Mouse (Mus musculus): ENCODE measurements around the gene Ecsit. TPM values are rescaled to one million over a fixed set of nuclear protein-coding genes. Genes with fewer than 3 reads are reported as not detected.

The Ecsit gene
- polyA plus RNA-seq, 1 experiment from 2014 or later: 59.7 TPM

GRCm38 (mm10) chr9:22061339-22061738 lies 23.9 kb downstream of the Ecsit start:
- Histone ChIP-seq H3K27me3 (no peaks in the 10 kb centered on the region), H3K27ac (replicated peaks) (no peak overlapping the region), H3K9ac (replicated peaks) (no peak overlapping the region), H3K4me3 (no peak overlapping the region), H3K36me3 (peaks cover 56% of the 10 kb centered on the region), H3K4me2 (replicated peaks) (no peak overlapping the region), H3K4me1 (peaks cover 5% of the 10 kb centered on the region; the same call in 1 of the 2 replicates), H3K9me3 (no peaks in the 10 kb centered on the region)
- ATAC-seq (replicated peaks): no peak
- 82% methylated on average over 2 of the region's 2 CpGs for WGBS

- ATAC-seq (replicated peaks): no peak
Measured at GRCm38 (mm10) chr9:22058011-22058424, 27.2 kb downstream of the Ecsit start.

GRCm38 (mm10) chr9:22057031-22057517 lies 28.2 kb downstream of the Ecsit start:
- Histone ChIP-seq H3K27ac (replicated peaks) (no peak overlapping the region), H3K27me3 (no peaks in the 10 kb centered on the region), H3K36me3 (peaks cover 34% of the 10 kb centered on the region), H3K9ac (replicated peaks) (no peak overlapping the region), H3K4me2 (replicated peaks) (no peak overlapping the region), H3K4me1 (peaks cover 10% of the 10 kb centered on the region), H3K4me3 (no peak overlapping the region), H3K9me3 (no peaks in the 10 kb centered on the region)
- no peak for ATAC-seq (replicated peaks)
- 90% methylated on average over 9 of the region's 9 CpGs for WGBS

More at GRCm38 (mm10) chr9:22058011-22058424, 27.2 kb downstream of the Ecsit start:
- Histone ChIP-seq H3K36me3 (peaks cover 41% of the 10 kb centered on the region), H3K4me2 (replicated peaks) (no peak overlapping the region), H3K27me3 (no peaks in the 10 kb centered on the region), H3K4me1 (peaks cover 7% of the 10 kb centered on the region), H3K9ac (replicated peaks) (no peak overlapping the region), H3K9me3 (no peaks in the 10 kb centered on the region), H3K4me3 (no peak overlapping the region), H3K27ac (replicated peaks) (no peak overlapping the region)
- 93% methylated on average over 9 of the region's 9 CpGs for WGBS

GRCm38 (mm10) chr9:22056303-22056910 lies 28.8 kb downstream of the Ecsit start:
- no peak overlapping the region for H3K27ac ChIP-seq (replicated peaks)
- peaks cover 30% of the 10 kb centered on the region for H3K36me3 ChIP-seq
- WGBS: 78% methylated on average over 9 of the region's 9 CpGs
- no peak overlapping the region for H3K4me3 ChIP-seq
- no peaks in the 10 kb centered on the region for H3K9me3 ChIP-seq
- H3K27me3 ChIP-seq: no peaks in the 10 kb centered on the region
- no peak for ATAC-seq (replicated peaks)
- H3K9ac ChIP-seq (replicated peaks): no peak overlapping the region
- no peak overlapping the region for H3K4me2 ChIP-seq (replicated peaks)
- H3K4me1 ChIP-seq: peaks cover 12% of the 10 kb centered on the region

GRCm38 (mm10) chr9:22055713-22056112 lies 29.5 kb downstream of the Ecsit start:
- H3K9ac ChIP-seq (replicated peaks): no peak overlapping the region
- no peak for ATAC-seq (replicated peaks)
- peaks cover 12% of the 10 kb centered on the region for H3K4me1 ChIP-seq
- no peak overlapping the region for H3K4me2 ChIP-seq (replicated peaks)
- H3K27me3 ChIP-seq: no peaks in the 10 kb centered on the region
- H3K9me3 ChIP-seq: no peaks in the 10 kb centered on the region
- H3K36me3 ChIP-seq: peaks cover 24% of the 10 kb centered on the region
- H3K4me3 ChIP-seq: no peak overlapping the region
- H3K27ac ChIP-seq (replicated peaks): no peak overlapping the region
- WGBS: 41% methylated on average over 29 of the region's 29 CpGs

- peak overlapping the region; percentile 31 for H3K4me3 ChIP-seq
- WGBS: 2% methylated on average over 32 of the region's 32 CpGs
- no peaks in the 10 kb centered on the region for H3K9me3 ChIP-seq
- H3K4me2 ChIP-seq (replicated peaks): peak overlapping the region; percentile 51
- H3K9ac ChIP-seq (replicated peaks): no peak overlapping the region
- H3K27ac ChIP-seq (replicated peaks): peak overlapping the region; percentile 17; the same call in 1 of the 2 replicates
- peaks cover 16% of the 10 kb centered on the region for H3K4me1 ChIP-seq
- H3K27me3 ChIP-seq: no peaks in the 10 kb centered on the region
- H3K36me3 ChIP-seq: peaks cover 20% of the 10 kb centered on the region
- peak; percentile 23 for ATAC-seq (replicated peaks)
Measured at GRCm38 (mm10) chr9:22054411-22055076, 30.7 kb downstream of the Ecsit start.

- Histone ChIP-seq H3K9me3 (no peaks in the 10 kb centered on the region), H3K36me3 (peaks cover 16% of the 10 kb centered on the region), H3K4me1 (peaks cover 25% of the 10 kb centered on the region), H3K4me2 (replicated peaks) (no peak overlapping the region), H3K27me3 (no peaks in the 10 kb centered on the region), H3K27ac (replicated peaks) (no peak overlapping the region), H3K9ac (replicated peaks) (no peak overlapping the region), H3K4me3 (no peak overlapping the region)
- WGBS: 41% methylated on average over 6 of the region's 7 CpGs
- ATAC-seq (replicated peaks): no peak
Measured at GRCm38 (mm10) chr9:22053657-22054056, 31.6 kb downstream of the Ecsit start.

GRCm38 (mm10) chr9:22051958-22052254 lies 33.3 kb downstream of the Ecsit start, which contains the start of gene Elavl3:
Gene Elavl3, minus strand, starts transcription at chr9:22052023.
- peak within 1 kb of the TSS; percentile 90 for H3K9ac ChIP-seq (replicated peaks)
- peak; percentile 85 for ATAC-seq (replicated peaks)
- H3K4me1 ChIP-seq: peaks cover 42% of the 10 kb centered on the region
- H3K36me3 ChIP-seq: peaks cover 4% of the 10 kb centered on the region; the same call in 1 of the 2 replicates
- peak within 1 kb of the TSS; percentile 94 for H3K27ac ChIP-seq (replicated peaks)
- H3K9me3 ChIP-seq: no peaks in the 10 kb centered on the region
- peak within 1 kb of the TSS; percentile 81 for H3K4me2 ChIP-seq (replicated peaks)
- peak within 1 kb of the TSS; percentile 70 for H3K4me3 ChIP-seq
- H3K27me3 ChIP-seq: no peaks in the 10 kb centered on the region
- 2% methylated on average over 16 of the region's 28 CpGs for WGBS

- H3K9ac ChIP-seq (replicated peaks): peak overlapping the region; percentile 90
- no peaks in the 10 kb centered on the region for H3K9me3 ChIP-seq
- under 1% methylated on average over 65 of the region's 67 CpGs for WGBS
- peak overlapping the region; percentile 94 for H3K27ac ChIP-seq (replicated peaks)
- H3K4me2 ChIP-seq (replicated peaks): peak overlapping the region; percentile 81
- 0 out of 2 replicates have a peak, but pooled peaks cover 4% of the 10 kb centered on the region for H3K36me3 ChIP-seq
- peak; percentile 32 for ATAC-seq (replicated peaks)
- H3K4me3 ChIP-seq: peak overlapping the region; percentile 70
- peaks cover 46% of the 10 kb centered on the region for H3K4me1 ChIP-seq
- H3K27me3 ChIP-seq: no peaks in the 10 kb centered on the region
Measured at GRCm38 (mm10) chr9:22051161-22051957, 33.9 kb downstream of the Ecsit start.

- H3K4me3 ChIP-seq: peak overlapping the region; percentile 70
- H3K36me3 ChIP-seq: 0 out of 2 replicates have a peak, but pooled peaks cover 4% of the 10 kb centered on the region
- peak; percentile 49 for ATAC-seq (replicated peaks)
- no peaks in the 10 kb centered on the region for H3K9me3 ChIP-seq
- H3K27ac ChIP-seq (replicated peaks): peak overlapping the region; percentile 94
- WGBS: under 1% methylated on average over 43 of the region's 43 CpGs
- H3K27me3 ChIP-seq: no peaks in the 10 kb centered on the region
- peaks cover 47% of the 10 kb centered on the region for H3K4me1 ChIP-seq
- peak overlapping the region; percentile 90 for H3K9ac ChIP-seq (replicated peaks)
- peak overlapping the region; percentile 81 for H3K4me2 ChIP-seq (replicated peaks)
Measured at GRCm38 (mm10) chr9:22050351-22050889, 34.8 kb downstream of the Ecsit start.

GRCm38 (mm10) chr9:22049721-22050270 lies 35.4 kb downstream of the Ecsit start:
- no peak for ATAC-seq (replicated peaks)
- Histone ChIP-seq H3K4me1 (peaks cover 47% of the 10 kb centered on the region), H3K36me3 (0 out of 2 replicates have a peak, but pooled peaks cover 4% of the 10 kb centered on the region), H3K9me3 (no peaks in the 10 kb centered on the region), H3K27me3 (no peaks in the 10 kb centered on the region), H3K4me2 (replicated peaks) (peak overlapping the region; percentile 81), H3K9ac (replicated peaks) (peak overlapping the region; percentile 90), H3K4me3 (peak overlapping the region; percentile 70), H3K27ac (replicated peaks) (peak overlapping the region; percentile 94)
- WGBS: 27% methylated on average over 4 of the region's 4 CpGs

All from forebrain, embryonic 15.5 days (tissue).